Mouse (Mus musculus) heart, adult 2 months (tissue): ENCODE data around the gene Tlx2. TPM values are rescaled to one million over a fixed set of nuclear protein-coding genes. Genes with fewer than 3 reads are reported as not detected.

Experiments
- DNase-seq, 2 experiments: peaks; one replicate each; pipeline ENCODE4 v3.0.0; 2021
- H3K27ac ChIP-seq: fragments of 200-600 bp; 2 replicates; pipeline ENCODE4 v1.8.1; 2022
- H3K27me3 ChIP-seq: fragments of 200-500 bp; 2 replicates; pipeline ENCODE4 v1.6.1; 2012; ENCODE audit warnings: mild to moderate bottlenecking, low read length, inconsistent platforms, mixed read lengths; ENCODE audit not compliant: control insufficient read depth, insufficient read depth
- H3K36me3 ChIP-seq: fragments of 200-500 bp; 2 replicates; pipeline ENCODE4 v1.6.1; 2012; ENCODE audit warnings: low read length, inconsistent platforms; ENCODE audit not compliant: control insufficient read depth, insufficient read depth
- H3K4me1 ChIP-seq: fragments of 200-500 bp; 2 replicates; pipeline ENCODE4 v1.6.1; 2011; ENCODE audit warnings: low read length; ENCODE audit not compliant: control insufficient read depth, insufficient read depth
- H3K4me3 ChIP-seq: fragments of 200-600 bp; 2 replicates; pipeline ENCODE4 v1.8.1; 2022
- H3K79me2 ChIP-seq: fragments of 200-500 bp; replicated peaks from 2 replicates; pipeline ENCODE4 v1.6.1; 2012; ENCODE audit warnings: mild to moderate bottlenecking, inconsistent platforms, low read length, moderate library complexity, mixed read lengths; ENCODE audit not compliant: control insufficient read depth, insufficient read depth
- H3K9ac ChIP-seq: fragments of 200-500 bp; 2 replicates; pipeline ENCODE4 v1.6.1; 2012; ENCODE audit warnings: low read depth, mild to moderate bottlenecking, control low read depth, inconsistent platforms, low read length, mixed read lengths
- CTCF ChIP-seq: fragments of 200-600 bp; IDR thresholded peaks from 2 replicates; pipeline ENCODE4 v1.8.1; 2022; ENCODE audit warnings: antibody characterized with exemption, mild to moderate bottlenecking, moderate library complexity
- EP300 ChIP-seq: fragments of 200-500 bp; IDR thresholded peaks from 2 replicates; pipeline ENCODE4 v1.6.1; 2011; ENCODE audit warnings: low read depth, low read length, control low read depth; ENCODE audit not compliant: insufficient read depth
- POLR2A ChIP-seq: fragments of 200-500 bp; IDR thresholded peaks from 2 replicates; pipeline ENCODE4 v1.6.1; 2011; ENCODE audit warnings: mild to moderate bottlenecking, low read depth, low read length, control low read depth; ENCODE audit not compliant: insufficient read depth
- WGBS: fragments of 180-500 bp; shearing (Covaris S2); methylation state at CpG from one replicate; pipeline ENCODE4 v1.1.7; 2018; 5-methylcytosine and 5-hydroxymethylcytosine counted together
- intact Hi-C: fragments of 180-260 bp; cut with DNase I; formaldehyde crosslinking; loops from one replicate; pipeline ENCODE4 v1.15.1; 2025
- polyA plus RNA-seq: library from polyadenylated mRNA; depleted of rRNA; stranded (reverse); fragments of >200 nt; gene quantifications from 2 replicates; pipeline ENCODE4 v1.2.3, GENCODE M21; 2012
- total RNA-seq, 2 experiments: library from RNA; stranded (reverse); gene quantifications; 2 replicates each; pipeline ENCODE4 v1.2.3; 2021

Gene Tlx2
- total and polyA plus RNA-seq, 3 experiments = 0.14 TPM; not detected in 2

DNA sequence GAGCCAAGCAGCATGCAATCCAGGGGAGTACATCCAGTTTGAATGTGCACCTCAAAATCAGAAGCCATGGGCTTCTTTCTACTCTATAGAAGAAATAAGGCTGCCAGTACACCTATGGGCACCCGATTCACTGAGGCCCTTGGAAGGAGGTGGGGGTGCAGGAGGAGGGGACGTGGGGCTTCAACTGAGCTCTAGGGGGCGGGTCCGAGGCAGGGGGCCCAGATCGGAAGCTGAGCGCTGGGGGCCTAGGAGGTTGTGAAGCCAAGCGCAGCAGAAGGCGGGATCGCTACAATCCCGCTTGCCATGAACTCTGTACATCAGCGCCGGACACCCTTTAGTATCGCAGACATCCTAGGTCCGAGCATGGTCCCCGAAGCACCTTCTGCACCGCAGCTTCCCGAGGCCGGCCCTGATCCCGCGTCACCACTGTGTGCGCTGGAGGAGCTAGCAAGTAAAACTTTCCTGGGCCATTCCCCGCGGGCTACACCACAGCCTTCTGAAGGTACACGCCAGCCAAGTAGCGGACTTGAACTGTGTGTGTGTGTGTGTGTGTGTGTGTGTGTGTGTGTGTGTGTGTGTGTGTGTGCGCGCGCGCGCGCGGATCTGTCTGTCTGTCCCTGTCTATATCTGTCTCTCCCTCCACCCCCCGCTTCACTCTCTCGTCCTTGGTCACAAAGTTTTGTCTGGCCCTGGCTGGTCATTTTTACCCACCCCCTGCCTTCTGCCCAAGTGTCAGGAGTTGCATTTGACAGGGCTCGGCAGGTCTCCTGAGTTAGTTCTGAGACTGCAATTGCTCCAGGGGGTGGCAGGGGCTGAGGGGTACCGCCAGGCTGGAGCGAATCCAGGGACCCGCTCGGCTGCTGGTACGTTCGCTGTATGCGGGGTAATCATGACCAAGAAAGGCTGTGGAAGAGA lies 16.3 kb upstream of the Tlx2 start, which contains the start of gene Lbx2:
Gene Lbx2, plus strand, starts transcription at position 247 of the 915 bp plus-strand sequence.
- Histone ChIP-seq H3K4me3 (peak within 1 kb of the TSS; percentile 64), H3K79me2 (no peaks in the 10 kb centered on the region), H3K9ac (peak within 1 kb of the TSS; percentile 73), H3K4me1 (no peaks in the 10 kb centered on the region), H3K27ac (peak within 1 kb of the TSS; percentile 76), H3K27me3 (no peaks in the 10 kb centered on the region), H3K36me3 (no peaks in the 10 kb centered on the region)
- 14% methylated on average over 42 of the region's 42 CpGs for WGBS
- intact Hi-C loops = no loop called here
- TF ChIP-seq EP300 (no peak), CTCF (no peak), POLR2A (no peak)
- peak in 1 of 2 experiments; percentile 41 for DNase-seq

DNA sequence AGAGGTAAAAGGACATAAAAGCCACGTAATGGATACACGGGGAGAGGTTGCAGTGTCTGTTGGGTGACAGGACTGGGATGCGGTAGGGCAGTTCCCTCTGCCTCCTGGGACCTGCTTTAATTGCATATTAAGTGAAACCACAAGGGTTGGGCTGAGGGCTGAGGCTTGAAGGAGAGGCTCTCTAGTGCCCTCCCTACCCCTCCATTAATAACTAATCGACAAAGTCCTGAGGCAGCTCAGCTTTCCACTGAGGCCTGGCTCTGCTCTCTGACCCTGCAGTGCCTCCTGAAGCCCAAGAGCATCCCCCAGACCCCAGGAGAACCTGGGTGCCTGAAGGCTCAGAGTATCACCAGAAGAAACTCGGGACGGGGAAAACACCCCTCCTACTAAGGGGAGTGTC lies 14.4 kb upstream of the Tlx2 start:
- H3K4me1 ChIP-seq = no peaks in the 10 kb centered on the region
- no peaks in the 10 kb centered on the region for H3K36me3 ChIP-seq
- no peaks in the 10 kb centered on the region for H3K27me3 ChIP-seq
- H3K9ac ChIP-seq = no peak overlapping the region
- H3K27ac ChIP-seq = no peak overlapping the region
- no peak for DNase-seq
- WGBS = 23% methylated on average over 6 of the region's 6 CpGs
- intact Hi-C loops = no loop called here
- H3K4me3 ChIP-seq = no peak overlapping the region
- H3K79me2 ChIP-seq = no peaks in the 10 kb centered on the region
- no peak for TF ChIP-seq POLR2A
- TF ChIP-seq EP300 = no peak
- TF ChIP-seq CTCF = no peak

DNA sequence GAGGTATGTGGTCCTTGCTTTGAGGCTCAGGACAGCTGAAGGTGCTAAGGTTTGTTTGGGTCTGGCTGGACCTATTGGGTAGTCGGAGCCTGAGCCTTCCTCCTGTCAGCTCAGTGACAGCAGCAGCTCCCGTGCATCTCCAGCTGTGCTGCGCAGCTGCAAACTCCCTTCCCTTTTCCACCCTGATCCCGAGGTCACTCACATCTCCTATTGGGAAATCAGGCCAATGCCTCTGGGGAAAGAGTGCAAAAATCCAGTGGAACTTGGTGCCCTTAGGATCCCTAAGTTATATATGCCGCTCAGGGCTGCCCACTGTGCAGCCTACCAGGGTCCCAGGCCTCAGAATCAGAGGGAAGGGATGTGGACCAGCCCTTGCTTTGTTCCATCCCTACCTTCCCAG lies 13.4 kb upstream of the Tlx2 start:
- Histone ChIP-seq H3K4me1 (peaks cover 4% of the 10 kb centered on the region), H3K27me3 (no peaks in the 10 kb centered on the region), H3K27ac (no peak overlapping the region), H3K4me3 (no peak overlapping the region), H3K36me3 (no peaks in the 10 kb centered on the region), H3K79me2 (no peaks in the 10 kb centered on the region), H3K9ac (no peak overlapping the region)
- TF ChIP-seq EP300 (no peak), CTCF (no peak), POLR2A (no peak)
- intact Hi-C loops = no loop called here
- 31% methylated on average over 5 of the region's 5 CpGs for WGBS
- DNase-seq = no peak

DNA sequence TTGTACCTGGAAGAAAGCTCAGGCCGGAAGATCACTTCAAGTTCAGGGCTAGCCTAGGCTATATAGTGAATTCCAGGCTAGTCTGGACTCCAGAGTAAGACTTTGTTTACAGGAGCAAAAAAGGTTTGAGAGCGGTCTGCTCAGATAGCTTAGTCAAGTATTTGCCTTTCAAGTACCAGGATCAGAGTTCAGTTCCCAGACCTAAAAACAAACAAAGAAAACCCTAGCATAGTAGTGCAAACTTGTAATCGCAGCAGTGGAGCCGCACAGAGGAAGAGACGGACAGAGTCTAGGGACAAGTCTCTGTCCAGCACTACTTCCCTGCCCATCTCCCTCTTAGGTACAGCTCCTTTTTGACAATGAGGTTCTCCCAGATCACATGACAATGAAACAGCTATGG lies 10.1 kb upstream of the Tlx2 start:
- H3K27ac ChIP-seq = no peak overlapping the region
- no peaks in the 10 kb centered on the region for H3K79me2 ChIP-seq
- H3K27me3 ChIP-seq = no peaks in the 10 kb centered on the region; the same call in 1 of the 2 replicates
- no peak for DNase-seq
- no peak for TF ChIP-seq POLR2A
- TF ChIP-seq CTCF = no peak
- no peak for TF ChIP-seq EP300
- H3K9ac ChIP-seq = no peak overlapping the region
- WGBS = 96% methylated on average over 5 of the region's 5 CpGs
- intact Hi-C loops = no loop called here
- H3K36me3 ChIP-seq = no peaks in the 10 kb centered on the region
- peaks cover 4% of the 10 kb centered on the region for H3K4me1 ChIP-seq
- no peak overlapping the region for H3K4me3 ChIP-seq

DNA sequence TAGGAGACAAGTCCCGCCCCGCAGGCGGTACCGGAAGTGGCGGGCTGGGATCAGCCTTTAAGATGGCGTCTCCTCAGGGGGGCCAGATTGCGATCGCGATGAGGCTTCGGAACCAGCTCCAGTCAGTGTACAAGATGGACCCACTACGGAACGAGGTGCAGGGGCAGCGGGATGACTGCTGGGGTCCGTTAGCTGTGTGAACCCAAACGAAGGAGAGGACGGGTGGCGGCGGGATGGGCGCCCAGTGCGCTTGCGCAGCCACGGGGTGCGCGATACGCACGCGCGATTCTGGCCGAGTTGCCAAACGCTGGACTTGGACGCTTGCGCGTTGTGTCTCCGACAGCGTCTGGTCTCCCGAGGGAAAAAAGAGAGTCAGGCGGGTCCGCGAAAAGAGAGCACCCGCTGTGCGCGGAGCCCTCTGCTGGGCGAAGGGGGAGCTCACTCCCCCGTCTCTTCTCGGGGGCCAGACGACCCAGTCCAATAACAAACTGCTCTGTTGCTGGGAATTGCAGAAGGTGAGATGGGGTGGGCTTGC lies 8.3 kb upstream of the Tlx2 start:
- peak overlapping the region; percentile 91 for H3K9ac ChIP-seq
- H3K27me3 ChIP-seq = no peaks in the 10 kb centered on the region; the same call in 1 of the 2 replicates
- no peaks in the 10 kb centered on the region for H3K79me2 ChIP-seq
- H3K27ac ChIP-seq = peak overlapping the region; percentile 99
- no peaks in the 10 kb centered on the region for H3K36me3 ChIP-seq
- intact Hi-C loops = loop anchor here (1.0 kb wide), 1 partner anchor 82 kb away; no protein-coding TSS in a partner anchor
- DNase-seq = peak; percentile 99 to 100
- H3K4me1 ChIP-seq = peaks cover 4% of the 10 kb centered on the region
- WGBS = under 1% methylated on average over 46 of the region's 46 CpGs
- H3K4me3 ChIP-seq = peak overlapping the region; percentile 98
- peak; percentile 52 for TF ChIP-seq POLR2A
- peak; percentile 49; the same call in 1 of the 2 replicates for TF ChIP-seq EP300
- peak; percentile 85 for TF ChIP-seq CTCF
